Mouse (Mus musculus) olfactory bulb, adult 2 months (tissue): Measurements from ENCODE around the gene Slit3.

ENCODE experiments used
- CTCF ChIP-seq: fragments of 200-500 bp; IDR thresholded peaks from 2 replicates; pipeline ENCODE4 v1.5.1; 2012; ENCODE audit warnings: low read depth, mild to moderate bottlenecking, low read length, moderate library complexity; ENCODE audit not compliant: insufficient read depth
- POLR2A ChIP-seq: fragments of 200-500 bp; IDR thresholded peaks from 2 replicates; pipeline ENCODE4 v1.6.1; 2012; ENCODE audit warnings: mild to moderate bottlenecking, low read depth, low read length, moderate library complexity; ENCODE audit not compliant: insufficient read depth

GRCm38 (mm10) chr11:35292228-35292747 lies 171.3 kb downstream of the Slit3 start:
- TF ChIP-seq POLR2A (no peak), CTCF (no peak)
